Mouse (Mus musculus): ENCODE measurements around the gene Ndufv1. TPM values are rescaled to one million over a fixed set of nuclear protein-coding genes. Genes with fewer than 3 reads are reported as not detected.

Ndufv1 gene
- total RNA-seq, 2 experiments from 2014 or later: 1,128 to 1,150 TPM

GRCm38 (mm10) chr19:4003112-4003511, 9.5 kb downstream of the Ndufv1 start, which contains the start of gene Doc2g:
Gene Doc2g (plus strand): TSS chr19:4003313.
- DNase-seq: peak; percentile 52 to 70

GRCm38 (mm10) chr19:4001752-4002151, 10.9 kb downstream of the Ndufv1 start:
- DNase-seq: peak in 1 of 2 experiments; percentile 34

- DNase-seq: peak in 1 of 2 experiments; percentile 45
Observed at GRCm38 (mm10) chr19:4000949-4001525, 11.6 kb downstream of the Ndufv1 start.

DNA sequence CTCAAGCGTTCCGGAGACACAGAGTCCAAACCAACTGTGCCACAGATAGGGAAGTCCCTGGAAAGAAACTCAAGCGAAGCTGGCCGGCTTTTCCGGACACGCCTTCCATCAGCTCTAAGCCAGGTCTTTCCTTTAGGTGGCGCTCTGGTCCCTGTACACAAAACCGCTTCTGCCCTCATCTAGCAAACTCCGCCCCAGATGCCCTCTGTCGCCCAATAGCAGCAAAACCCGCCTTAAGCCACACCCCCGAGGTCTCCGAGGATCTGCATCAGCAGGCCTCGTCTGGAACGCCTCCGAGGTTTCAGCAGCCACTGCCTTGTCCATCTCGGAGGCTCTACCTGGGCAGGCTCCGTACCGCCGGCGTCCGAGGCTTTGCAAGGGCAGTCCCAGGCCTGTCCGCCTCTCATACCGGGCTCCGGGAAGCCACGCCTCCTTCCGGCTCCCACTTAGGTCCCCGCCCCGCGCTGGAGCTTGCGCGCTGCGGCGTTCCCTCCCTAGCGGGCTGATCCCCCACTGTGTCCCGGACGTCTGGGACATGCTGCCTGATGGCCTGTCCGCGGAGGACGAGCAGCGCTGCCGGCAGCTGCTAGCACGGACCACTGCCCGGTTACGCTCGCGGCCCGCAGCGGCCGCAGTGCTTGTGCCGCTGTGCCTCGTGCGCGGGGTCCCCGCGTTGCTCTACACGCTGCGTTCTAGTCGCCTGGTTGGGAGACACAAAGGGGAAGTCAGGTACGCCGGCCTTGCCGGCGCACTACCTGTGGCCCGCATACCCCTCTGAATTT, 12.3 kb downstream of the Ndufv1 start, which contains the start of the genes Nudt8 and Gm49405:
Nudt8 (plus strand) TSS at position 462 of the 782 bp plus-strand sequence.
Gm49405 (plus strand) TSS at position 508 of the 782 bp plus-strand sequence.
- DNase-seq: peak; percentile 98 to 99

DNA sequence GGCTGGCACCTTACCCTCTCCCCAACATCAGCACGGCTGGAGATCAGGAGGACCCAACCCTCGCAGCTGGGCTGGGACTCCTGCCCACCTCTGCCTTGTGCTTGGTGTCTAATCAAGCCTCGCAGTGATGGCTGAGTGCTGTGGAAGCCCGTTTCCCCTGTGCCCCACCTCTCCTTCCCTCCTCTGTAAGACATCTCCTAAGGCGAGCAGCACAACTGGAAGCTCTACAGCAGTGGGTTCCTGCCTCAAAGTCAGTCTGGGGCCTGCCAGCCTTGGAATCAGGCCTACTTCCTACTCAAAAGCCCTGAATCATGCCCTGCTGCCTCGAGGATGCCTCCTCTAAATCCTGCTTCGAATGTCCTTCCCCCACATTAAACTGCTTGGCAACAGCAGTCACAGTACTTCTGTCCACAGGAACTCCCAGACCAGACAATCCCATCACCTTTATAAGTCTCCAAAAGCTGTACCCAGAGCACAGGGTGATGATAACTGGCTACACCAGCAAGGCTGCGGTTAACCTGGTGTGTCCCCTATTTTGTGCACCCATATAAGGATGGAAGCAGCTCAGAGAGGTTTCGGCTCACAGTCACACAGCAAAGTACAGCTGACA, 13.4 kb downstream of the Ndufv1 start:
- DNase-seq: no peak

DNA sequence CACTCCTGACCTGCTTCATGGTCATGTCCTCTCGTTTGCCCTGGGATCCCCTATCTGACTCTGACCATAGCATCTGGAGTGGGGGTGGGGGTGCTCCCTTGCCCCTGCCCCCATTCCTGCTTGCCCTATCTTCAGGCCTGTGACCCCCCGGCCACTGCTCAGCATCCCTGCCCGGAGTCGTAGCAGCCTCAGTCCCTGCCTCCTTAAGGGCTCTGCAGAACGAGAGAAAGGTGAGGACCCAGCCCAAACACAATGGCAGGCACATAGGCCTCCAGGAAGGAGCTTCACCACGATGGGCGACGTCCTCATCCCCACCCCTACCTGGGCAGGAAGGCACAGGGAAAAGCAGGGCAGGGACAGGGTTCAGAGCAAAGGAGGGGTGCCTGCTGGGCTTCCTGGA, 14.3 kb downstream of the Ndufv1 start:
- no peak for DNase-seq

DNA sequence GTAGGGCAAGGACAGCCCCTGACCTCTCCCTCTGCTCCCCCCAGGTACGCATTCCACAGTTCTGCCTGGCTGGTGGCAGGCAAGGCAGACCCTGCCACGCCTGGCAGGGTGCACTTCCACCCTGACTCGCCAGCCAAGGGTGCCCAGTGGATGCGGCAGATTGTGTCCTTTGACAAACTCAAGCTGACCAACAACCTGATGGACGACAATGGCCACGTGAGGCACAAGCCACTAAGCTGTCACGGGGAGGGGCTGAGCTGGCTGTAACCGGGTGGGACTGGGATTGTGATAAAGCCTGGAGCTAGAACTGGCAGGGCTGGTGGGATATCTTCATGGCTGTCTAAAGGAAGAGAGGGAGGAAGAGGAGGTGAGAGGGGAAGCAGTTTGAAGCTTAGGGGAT, 15.4 kb downstream of the Ndufv1 start:
- DNase-seq: no peak

DNA sequence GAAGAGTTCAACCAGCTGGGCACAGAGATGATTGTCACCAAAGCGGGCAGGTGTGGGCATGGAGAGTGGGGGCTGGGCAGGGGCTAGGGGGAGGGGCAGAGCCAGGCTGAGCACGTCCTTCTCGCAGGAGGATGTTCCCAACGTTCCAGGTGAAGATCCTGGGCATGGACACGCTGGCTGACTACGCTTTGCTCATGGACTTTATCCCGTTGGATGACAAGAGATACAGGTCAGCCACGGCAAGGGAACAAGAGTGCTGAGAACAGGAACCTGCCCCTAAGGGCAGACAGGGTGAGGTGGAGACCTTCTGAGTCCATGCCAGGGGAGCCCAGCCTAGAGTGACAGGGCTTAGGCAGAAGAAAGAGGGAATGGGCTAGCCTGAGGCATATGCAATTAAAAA, 15.9 kb downstream of the Ndufv1 start:
- DNase-seq: no peak

- no peak for DNase-seq
Observed at GRCm38 (mm10) chr19:3996106-3996505, 16.5 kb downstream of the Ndufv1 start.

GRCm38 (mm10) chr19:3995505-3995904, 17.1 kb downstream of the Ndufv1 start:
- DNase-seq: no peak

DNA sequence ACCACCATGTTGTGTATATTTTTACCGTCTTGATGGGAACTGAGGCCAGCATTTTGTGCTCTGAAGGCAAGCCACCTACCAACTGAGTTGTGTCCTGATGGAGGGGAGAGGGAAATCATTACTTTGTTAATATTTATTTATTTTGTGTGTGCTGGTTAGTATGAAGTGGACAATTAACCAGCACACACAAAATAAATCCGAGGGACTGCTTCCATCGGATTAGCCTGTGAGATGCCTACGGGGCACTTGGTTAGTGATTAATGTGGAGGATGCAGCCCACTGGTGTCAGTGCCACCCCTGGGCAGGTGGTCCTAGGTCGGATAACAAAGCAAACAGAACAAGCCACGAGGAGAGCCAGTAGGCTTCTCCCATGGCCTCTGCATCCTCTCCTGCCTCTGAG, 17.7 kb downstream of the Ndufv1 start:
- no peak for DNase-seq

- DNase-seq: no peak
Observed at GRCm38 (mm10) chr19:3992416-3992815, 20.2 kb downstream of the Ndufv1 start, which contains the start of gene Tbx10. Gene Tbx10 (plus strand): TSS chr19:3992752.

DNA sequence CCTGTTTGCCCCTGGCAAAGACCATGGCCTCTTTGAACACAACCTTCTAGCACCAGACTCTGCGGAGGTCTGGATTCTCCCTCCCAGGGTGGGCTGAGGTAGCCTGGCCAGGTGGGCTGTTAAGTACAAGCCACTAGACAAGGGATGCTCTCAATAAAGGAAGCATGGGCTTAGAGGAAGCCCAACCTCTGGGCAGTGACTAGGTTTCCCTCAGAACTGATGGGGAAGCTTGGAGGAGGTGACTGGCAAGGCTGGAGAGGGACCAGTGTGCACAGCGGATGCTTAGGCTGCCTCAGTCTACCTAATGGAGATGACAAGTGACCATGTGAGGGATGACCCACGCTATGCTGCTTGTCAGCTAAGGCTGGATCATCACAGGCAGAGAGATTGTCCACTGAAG, 20.6 kb downstream of the Ndufv1 start:
- no peak for DNase-seq

DNA sequence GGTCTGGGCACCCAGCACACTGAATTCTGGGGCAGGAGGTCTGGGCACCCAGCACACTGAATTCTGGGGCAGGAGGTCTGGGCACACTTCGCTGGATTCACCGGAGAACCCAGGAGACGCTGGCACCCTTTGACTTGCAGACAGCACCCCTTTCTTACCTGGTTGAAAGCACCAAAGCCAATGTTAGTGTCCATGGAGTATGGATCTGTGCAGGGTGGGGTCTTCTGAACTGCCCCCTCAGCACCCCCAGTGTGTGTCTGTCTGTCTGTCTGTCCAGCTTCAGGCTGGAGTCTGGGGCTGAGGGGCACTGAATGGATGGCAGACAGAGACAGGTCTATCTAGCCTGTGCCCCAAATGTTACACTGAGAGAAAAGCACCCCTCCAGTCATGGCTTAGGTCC, 21.0 kb downstream of the Ndufv1 start:
- DNase-seq: no peak

DNA sequence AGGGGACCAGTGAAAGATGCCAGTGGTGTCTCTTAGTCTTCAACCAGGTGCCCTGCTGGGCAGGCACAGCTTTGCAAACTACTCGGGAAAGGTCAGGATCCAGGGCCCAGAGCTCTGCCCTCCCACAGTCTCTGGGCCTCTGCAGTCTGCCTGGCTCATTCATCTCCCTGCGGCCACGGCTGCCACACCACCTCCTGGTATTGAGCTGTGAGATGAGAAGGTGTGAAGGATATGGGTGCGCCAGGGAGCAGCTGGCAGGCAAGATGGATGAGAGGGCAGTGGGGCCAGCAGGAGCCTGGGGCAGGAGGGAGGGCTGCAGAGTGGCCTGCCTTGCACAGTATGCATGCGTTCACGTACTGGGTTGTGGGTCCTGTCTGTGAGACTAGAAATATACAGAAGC, 21.8 kb downstream of the Ndufv1 start:
- no peak for DNase-seq

DNA sequence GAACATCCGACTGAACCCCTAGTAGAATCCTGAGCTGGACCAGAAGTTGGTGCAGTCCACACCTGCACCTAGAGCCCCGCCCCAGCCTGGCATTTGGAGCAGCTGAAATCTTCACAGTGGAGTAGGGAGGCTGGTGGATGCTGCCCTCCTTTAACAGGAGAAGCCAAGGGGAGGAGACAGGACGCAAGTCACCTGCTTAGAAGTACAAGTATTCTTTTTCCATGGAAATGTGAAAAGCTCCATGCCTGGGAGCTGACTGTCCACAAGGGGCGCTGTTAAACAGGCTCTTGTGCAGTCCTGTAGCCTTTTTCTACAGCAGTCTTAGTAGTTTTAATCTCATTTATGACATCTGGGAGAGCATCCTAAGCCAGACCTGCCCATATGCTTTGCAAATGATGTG, 23.9 kb downstream of the Ndufv1 start:
- no peak for DNase-seq

- no peak for DNase-seq
Observed at GRCm38 (mm10) chr19:3988066-3988465, 24.5 kb downstream of the Ndufv1 start.

GRCm38 (mm10) chr19:3986334-3986733, 26.3 kb downstream of the Ndufv1 start, which contains the start of gene Acy3:
Gene Acy3 (plus strand): TSS chr19:3986570.
- DNase-seq: peak; percentile 90 to 93

DNA sequence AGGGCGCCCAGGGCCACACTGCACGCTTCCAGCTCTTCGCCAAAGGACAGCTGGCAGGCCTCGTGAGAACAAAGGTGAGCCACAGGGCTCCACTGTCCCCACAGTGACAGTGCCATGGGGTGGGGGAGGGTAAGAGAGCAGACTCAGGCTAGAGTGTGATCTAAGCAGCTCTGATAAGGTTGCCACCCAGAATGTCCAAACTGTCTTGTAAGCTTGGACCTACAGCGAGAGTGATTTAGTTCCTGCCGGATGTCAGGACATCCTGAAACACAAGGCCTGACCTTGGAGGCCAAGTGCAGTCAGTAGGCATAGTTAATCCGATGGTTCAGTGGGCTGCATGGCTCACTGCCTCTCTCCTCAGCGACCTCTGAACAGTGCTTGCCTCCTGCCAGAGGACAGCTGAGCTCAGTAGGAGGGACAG, 27.3 kb downstream of the Ndufv1 start:
- DNase-seq: peak; percentile 74 to 75

DNA sequence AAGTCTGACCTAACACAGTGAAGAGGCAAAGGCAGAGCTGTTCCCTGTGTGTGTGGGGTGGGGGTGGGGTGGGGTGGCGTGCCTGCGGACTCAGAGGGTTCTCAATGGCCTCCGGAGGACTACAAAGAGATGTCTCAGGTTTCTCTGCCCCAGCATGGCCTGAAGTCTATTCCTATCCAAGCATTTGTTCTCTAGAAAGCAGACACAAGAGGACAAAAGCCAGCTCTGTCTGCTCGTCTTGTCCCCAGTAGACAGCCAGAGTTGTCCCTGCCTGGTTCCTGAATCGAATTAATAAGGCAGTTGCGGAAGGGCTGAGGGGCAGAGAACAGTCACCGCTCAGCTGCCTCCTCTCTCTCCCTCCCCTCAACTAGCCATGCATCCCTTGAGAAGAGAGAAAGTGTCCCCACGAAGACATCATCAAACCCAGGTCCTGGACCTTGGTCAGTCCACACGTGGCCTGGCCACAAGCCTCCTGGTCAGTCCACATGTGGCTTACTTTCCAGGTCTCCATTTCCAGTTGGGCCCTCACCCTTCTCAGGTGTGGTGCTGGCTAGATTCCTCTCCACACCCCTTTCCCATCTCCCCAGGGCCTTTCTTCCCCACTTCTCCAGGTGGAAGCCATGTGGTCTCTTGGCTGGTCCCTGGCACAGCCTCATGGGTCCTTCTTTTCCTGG, 28.9 kb downstream of the Ndufv1 start:
- DNase-seq: no peak

DNA sequence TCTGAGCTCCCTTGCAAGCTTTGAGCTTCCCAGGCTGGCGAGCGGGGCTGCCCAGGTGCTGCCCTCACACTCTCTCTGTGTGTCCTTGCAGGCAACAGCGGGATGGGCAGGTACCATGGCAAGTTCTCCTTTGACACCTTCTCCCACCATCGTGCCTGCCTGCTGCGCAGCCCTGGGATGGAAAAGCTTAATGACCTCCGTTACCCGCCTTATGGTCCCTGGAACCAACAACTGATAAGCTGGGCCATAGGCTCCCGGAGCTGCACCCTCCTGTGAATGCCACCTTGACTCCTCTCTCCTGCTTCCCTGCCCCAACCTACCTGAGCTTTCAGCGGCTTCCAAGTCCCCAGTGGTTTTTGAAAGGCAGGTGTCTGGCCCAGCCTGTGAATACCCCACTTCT, 31.7 kb downstream of the Ndufv1 start:
- no peak for DNase-seq

DNA sequence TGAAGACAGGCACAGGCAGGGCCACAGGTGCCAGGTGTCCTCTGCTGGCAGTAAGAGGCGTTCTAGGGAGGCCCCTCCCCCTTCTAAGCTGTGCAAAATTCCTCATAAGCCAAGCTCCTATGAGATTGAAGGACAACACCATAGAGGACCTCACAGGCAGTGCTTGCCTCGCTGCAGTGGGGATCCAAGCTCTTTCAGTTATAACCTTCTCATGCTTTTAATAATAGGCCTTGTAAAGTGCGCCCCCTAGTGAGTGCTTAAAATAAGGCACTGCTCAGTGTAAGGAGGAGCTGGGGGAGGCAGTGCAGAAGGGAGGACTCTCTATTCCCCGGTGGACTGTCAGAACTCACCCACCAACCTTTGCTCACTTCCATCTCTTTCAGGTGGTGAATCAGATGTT, 32.3 kb downstream of the Ndufv1 start:
- DNase-seq: peak; percentile 80 to 91

Measured in heart, adult 18-20 months (tissue).